17 mouse cellular contexts compared by ENCODE assay signal in genomic region chr1:35858342-35858741, GRCm38 (mm10).
DNase-seq lines count a peak whose midpoint lies in the region; ATAC-seq and TF ChIP-seq lines count a peak whose summit lies in the region.
"Had no signal": no experiment of that assay in that cellular context is flagged by ENCODE, and none has a peak within 500 bp of the region (broad histone marks: within the 10 kb centered on the region; RNA-seq: fewer than 3 reads in every experiment).

No protein-coding gene starts in this region.

- TF ChIP-seq EP300 in stomach, postnatal 0 days (optimal IDR thresholded peaks at IDR 0.05) = no peak

- no peaks in the 10 kb centered on the region for H3K27me3 ChIP-seq in lung, embryonic 16.5 days (ENCODE audit: control insufficient read depth, insufficient read depth, low read depth, low read length)
- H3K27me3 ChIP-seq in intestine, embryonic 16.5 days (replicated peaks; ENCODE audit: control insufficient read depth, insufficient read depth, low read length) = no peaks in the 10 kb centered on the region
- H3K27me3 ChIP-seq in stomach, postnatal 0 days (ENCODE audit: control insufficient read depth, insufficient read depth, low read length) = no peaks in the 10 kb centered on the region
- H3K27me3 ChIP-seq: heart, embryonic 13.5 days; midbrain, embryonic 15.5 days had no signal

- H3K4me3 ChIP-seq in lung, embryonic 16.5 days (ENCODE audit: low read length) = no peak overlapping the region
- H3K4me3 ChIP-seq in lung, adult 2 months (replicated peaks; ENCODE audit: extremely low read depth, low read depth, low read length) = no peak overlapping the region
- H3K4me3 ChIP-seq in intestine, embryonic 16.5 days (ENCODE audit: low read length) = no peak overlapping the region
- H3K4me3 ChIP-seq in stomach, postnatal 0 days (ENCODE audit: low read depth, low read length) = no peak overlapping the region
- H3K4me3 ChIP-seq: heart, embryonic 13.5 days; limb, embryonic 10.5 days; midbrain, embryonic 15.5 days had no signal

- H3K27ac ChIP-seq in lung, embryonic 16.5 days (ENCODE audit: low read length) = no peak overlapping the region
- H3K27ac ChIP-seq in intestine, embryonic 16.5 days (ENCODE audit: low read length) = no peak overlapping the region
- H3K27ac ChIP-seq in stomach, postnatal 0 days (replicated peaks) = no peak overlapping the region
- H3K27ac ChIP-seq: heart, embryonic 13.5 days; hindbrain, postnatal 0 days; limb, embryonic 10.5 days; midbrain, embryonic 15.5 days had no signal

- H3K36me3 ChIP-seq in lung, embryonic 16.5 days (ENCODE audit: control insufficient read depth, insufficient read depth, low read length) = no peaks in the 10 kb centered on the region
- H3K36me3 ChIP-seq in intestine, embryonic 16.5 days (ENCODE audit: control insufficient read depth, insufficient read depth, low read length) = no peaks in the 10 kb centered on the region
- H3K36me3 ChIP-seq in stomach, postnatal 0 days (ENCODE audit: control insufficient read depth, insufficient read depth, low read length) = no peaks in the 10 kb centered on the region
- H3K36me3 ChIP-seq: heart, embryonic 13.5 days; limb, embryonic 10.5 days; midbrain, embryonic 15.5 days had no signal

- H3K9ac ChIP-seq in lung, embryonic 16.5 days (ENCODE audit: low read length) = no peak overlapping the region
- H3K9ac ChIP-seq in intestine, embryonic 16.5 days (ENCODE audit: low read depth, low read length) = no peak overlapping the region
- H3K9ac ChIP-seq in stomach, postnatal 0 days (ENCODE audit: low read length) = no peak overlapping the region
- H3K9ac ChIP-seq: heart, embryonic 13.5 days; lung, embryonic 14.5 days; midbrain, embryonic 15.5 days had no signal

- H3K4me1 ChIP-seq in lung, embryonic 16.5 days (replicated peaks; ENCODE audit: control insufficient read depth, insufficient read depth, low read length) = no peaks in the 10 kb centered on the region; the same call in 1 of the 2 replicates
- no peaks in the 10 kb centered on the region for H3K4me1 ChIP-seq in lung, adult 2 months (ENCODE audit: control insufficient read depth, insufficient read depth, low read length)
- H3K4me1 ChIP-seq in intestine, embryonic 16.5 days (ENCODE audit: control insufficient read depth, insufficient read depth, low read length) = no peaks in the 10 kb centered on the region
- no peaks in the 10 kb centered on the region for H3K4me1 ChIP-seq in stomach, postnatal 0 days (replicated peaks; ENCODE audit: control insufficient read depth, insufficient read depth)
- H3K4me1 ChIP-seq: midbrain, embryonic 15.5 days had no signal

- no peak overlapping the region for H3K4me2 ChIP-seq in lung, embryonic 16.5 days (ENCODE audit: low read depth, low read length)
- no peak overlapping the region for H3K4me2 ChIP-seq in intestine, embryonic 16.5 days (ENCODE audit: low read depth, low read length)
- no peak overlapping the region for H3K4me2 ChIP-seq in stomach, postnatal 0 days (replicated peaks; ENCODE audit: low read depth)
- H3K4me2 ChIP-seq: heart, embryonic 13.5 days; liver, embryonic 11.5 days; lung, embryonic 14.5 days; midbrain, embryonic 15.5 days had no signal

- no peaks in the 10 kb centered on the region for H3K9me3 ChIP-seq in lung, embryonic 16.5 days (ENCODE audit: control insufficient read depth, low read length)
- H3K9me3 ChIP-seq in intestine, embryonic 16.5 days (ENCODE audit: control insufficient read depth, low read length) = no peaks in the 10 kb centered on the region
- no peaks in the 10 kb centered on the region for H3K9me3 ChIP-seq in stomach, postnatal 0 days (ENCODE audit: control insufficient read depth, low read length)
- H3K9me3 ChIP-seq: heart, embryonic 13.5 days; limb, embryonic 10.5 days; midbrain, embryonic 15.5 days had no signal

- no peak for TF ChIP-seq CTCF in lung, adult 2 months (IDR thresholded peaks at IDR 0.05; ENCODE audit: insufficient read depth, low read length)
- TF ChIP-seq CTCF in stomach, postnatal 0 days (IDR thresholded peaks at IDR 0.05; ENCODE audit: low read depth) = no peak

- DNase-seq in lung, adult 2 months = no peak
- peak; percentile 30 for DNase-seq in kidney, postnatal 10 days
- no peak for DNase-seq in stomach, postnatal 0 days (ENCODE audit: low spot score)
- DNase-seq in urinary bladder, adult 2 months (ENCODE audit: low spot score) = no peak
- no peak for DNase-seq in ovary, adult 18-20 months (ENCODE audit: low spot score)
- DNase-seq: adrenal gland, adult 2 months; cerebellum, postnatal 10 days; embryo, embryonic 11 days; lung, embryonic 14.5 days; retina, postnatal 1 day had no signal

- TF ChIP-seq POLR2A in lung, adult 2 months (IDR thresholded peaks at IDR 0.05; ENCODE audit: borderline replicate concordance, extremely low read depth, low read depth, low read length) = no peak

- ATAC-seq in lung, embryonic 16.5 days (ENCODE audit: low read depth) = peak; percentile 72
- ATAC-seq in intestine, embryonic 16.5 days = 0 out of 2 replicates have a peak, but pooled peaks have one; percentile 60
- peak; percentile 45 for ATAC-seq in stomach, postnatal 0 days (ENCODE audit: low FRiP score, low TSS enrichment)
- ATAC-seq: hindbrain, postnatal 0 days; midbrain, embryonic 15.5 days had no signal

- 51% methylated on average over 3 of the region's 3 CpGs for WGBS in lung, embryonic 16.5 days
- 47% methylated on average over 3 of the region's 3 CpGs for WGBS in lung, adult 2 months
- WGBS in intestine, embryonic 16.5 days = 46% methylated on average over 3 of the region's 3 CpGs
- 43% methylated on average over 3 of the region's 3 CpGs for WGBS in stomach, postnatal 0 days
